Mouse (Mus musculus) layer of hippocampus, postnatal 36 days (tissue): Measurements from ENCODE around the gene Slc35b3. TPM values are rescaled to one million over a fixed set of nuclear protein-coding genes. Genes with fewer than 3 reads are reported as not detected.

ENCODE experiments used
- DNase-seq, 2 experiments: peaks; one replicate each; pipeline ENCODE4 v3.0.0; 2022
- total RNA-seq, 2 experiments: library from RNA; stranded (reverse); gene quantifications; 2 replicates each; pipeline ENCODE4 v1.2.3; 2021

Gene Slc35b3
- total RNA-seq = 10 to 100 TPM; 14.2 to 16.0 TPM

- peak; percentile 79 to 80 for DNase-seq
These were observed at the start of gene Slc35b3 for GRCm38 (mm10) chr13:38960063-38961050. TSS of gene Slc35b3 (minus strand) at chr13:38960875.

- DNase-seq = no peak
These were observed 49.6 kb upstream of the Slc35b3 start for GRCm38 (mm10) chr13:39010280-39010679.

GRCm38 (mm10) chr13:39003101-39003762, 42.6 kb upstream of the Slc35b3 start:
- no peak for DNase-seq

- no peak for DNase-seq
These were observed 41.7 kb upstream of the Slc35b3 start for GRCm38 (mm10) chr13:39002424-39002823.

DNA sequence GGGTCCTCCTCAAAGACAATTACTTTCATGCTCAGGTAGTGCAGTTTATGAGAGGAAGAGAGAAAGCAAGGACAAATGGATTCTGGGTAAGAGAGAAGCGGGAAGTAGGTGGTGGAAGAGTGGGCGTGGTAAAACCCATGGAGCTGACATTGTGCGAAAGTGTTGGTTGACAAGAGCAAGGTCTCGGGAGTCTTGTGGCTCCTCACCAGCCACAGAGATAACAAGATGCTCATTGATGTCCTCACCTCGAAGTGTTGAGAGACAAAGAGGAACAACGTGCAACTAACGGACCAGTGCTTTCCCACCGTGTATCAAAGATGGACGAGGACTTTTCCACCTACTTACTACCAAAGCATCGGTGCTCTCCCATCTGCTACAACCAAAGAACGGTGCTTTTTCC, 40.8 kb upstream of the Slc35b3 start:
- DNase-seq = no peak

DNA sequence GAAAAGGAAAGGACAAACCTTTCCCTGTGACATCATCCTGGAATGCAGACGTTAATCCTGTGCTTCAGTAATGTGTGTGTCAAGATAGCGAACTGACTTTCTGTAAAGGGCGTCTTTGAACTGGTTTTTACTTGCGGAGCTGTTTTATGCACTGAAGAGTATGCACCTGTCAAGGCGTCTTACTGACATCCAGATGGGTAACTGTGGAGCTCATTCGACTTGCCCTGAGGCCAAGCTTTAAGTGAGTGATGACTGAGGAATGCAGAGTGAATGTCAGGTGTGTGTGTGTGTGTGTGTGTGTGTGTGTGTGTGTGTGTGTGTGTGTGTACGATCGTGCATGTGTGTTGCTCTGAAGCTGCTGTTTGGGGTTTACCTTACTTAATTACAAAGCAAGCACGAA, 38.3 kb upstream of the Slc35b3 start:
- DNase-seq = no peak

DNA sequence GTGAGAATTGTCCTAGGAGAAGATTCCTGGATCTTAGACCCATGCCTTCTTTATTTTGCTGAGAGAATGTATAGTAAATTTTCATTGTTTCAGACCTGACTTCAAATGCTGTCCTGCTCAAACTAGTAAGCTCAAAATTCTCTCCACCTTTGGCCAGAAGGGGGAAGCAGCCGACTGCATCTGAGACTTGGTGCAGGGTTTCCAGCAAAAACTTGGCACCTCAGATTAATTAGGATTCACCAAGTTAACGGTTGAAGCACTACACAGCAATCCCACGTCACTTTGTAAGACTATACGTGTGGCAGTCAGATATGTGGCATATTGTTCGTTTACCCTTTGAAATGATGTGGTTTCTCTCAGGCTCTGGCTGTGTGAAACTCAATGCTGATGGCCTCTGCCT, 31.9 kb upstream of the Slc35b3 start:
- peak; percentile 28 to 33 for DNase-seq

- no peak for DNase-seq
These were observed 23.1 kb upstream of the Slc35b3 start for GRCm38 (mm10) chr13:38983751-38984150.

DNA sequence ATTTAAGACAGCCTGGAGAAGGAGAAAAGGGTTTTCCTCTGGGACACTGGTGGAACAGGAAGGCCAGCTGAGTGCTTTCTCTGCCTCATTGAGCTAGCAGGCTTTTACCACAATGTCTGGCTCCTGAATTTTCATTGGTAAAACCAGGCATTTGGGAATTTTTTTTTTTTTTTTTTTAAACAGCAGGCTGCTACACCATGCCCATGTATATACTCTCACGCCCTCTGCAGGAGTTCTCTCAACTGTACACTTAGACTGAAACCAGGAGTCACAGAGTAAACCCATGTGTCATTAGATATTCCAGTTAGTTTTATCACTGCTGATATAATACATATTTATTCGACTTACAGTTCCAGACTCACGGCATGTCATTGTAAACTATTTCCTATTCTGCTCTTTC, 20.2 kb upstream of the Slc35b3 start:
- no peak for DNase-seq

GRCm38 (mm10) chr13:38976978-38977377, 16.3 kb upstream of the Slc35b3 start:
- DNase-seq = no peak

DNA sequence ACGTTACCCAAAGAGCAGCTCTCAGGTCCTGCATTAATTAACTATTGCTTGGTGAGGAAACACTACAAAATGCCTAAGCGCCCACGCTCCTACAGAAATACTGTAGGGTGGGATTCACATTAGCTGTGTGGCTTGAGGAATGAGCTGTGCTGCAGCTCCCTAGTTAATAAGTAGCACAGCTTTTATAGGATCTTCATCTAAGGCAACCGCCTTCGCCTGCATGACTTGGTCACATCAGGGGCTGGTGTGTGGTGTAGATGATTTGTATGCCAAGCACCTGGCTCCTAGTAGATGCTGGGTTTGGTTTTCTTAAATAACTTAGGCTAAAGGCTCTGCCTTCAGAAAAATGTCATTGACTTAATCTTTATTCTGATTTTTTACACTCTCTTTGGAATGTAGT, 15.2 kb upstream of the Slc35b3 start:
- no peak for DNase-seq

DNA sequence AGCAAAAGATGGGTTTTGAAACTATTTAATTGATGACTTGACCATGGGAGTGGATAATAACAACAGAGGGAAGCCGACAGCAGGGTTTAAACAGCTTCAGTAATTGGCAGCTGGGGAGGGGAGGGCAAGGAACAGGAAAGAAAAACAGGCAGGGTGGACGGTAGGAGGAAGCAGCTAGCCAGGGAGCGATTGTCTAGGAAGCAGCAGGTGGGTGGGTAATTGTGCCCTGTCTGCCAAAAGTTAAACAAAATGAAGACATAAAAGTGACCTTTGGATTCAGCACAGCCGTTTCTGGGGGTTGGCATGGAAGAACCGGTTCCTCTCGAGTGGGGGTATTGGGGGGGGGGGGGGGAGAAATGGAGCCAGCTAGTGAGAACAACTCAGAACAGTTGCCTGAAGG, 11.9 kb upstream of the Slc35b3 start:
- no peak for DNase-seq

GRCm38 (mm10) chr13:38971047-38971446, 10.4 kb upstream of the Slc35b3 start:
- DNase-seq = no peak

GRCm38 (mm10) chr13:38967518-38967917, 6.8 kb upstream of the Slc35b3 start:
- no peak for DNase-seq

DNA sequence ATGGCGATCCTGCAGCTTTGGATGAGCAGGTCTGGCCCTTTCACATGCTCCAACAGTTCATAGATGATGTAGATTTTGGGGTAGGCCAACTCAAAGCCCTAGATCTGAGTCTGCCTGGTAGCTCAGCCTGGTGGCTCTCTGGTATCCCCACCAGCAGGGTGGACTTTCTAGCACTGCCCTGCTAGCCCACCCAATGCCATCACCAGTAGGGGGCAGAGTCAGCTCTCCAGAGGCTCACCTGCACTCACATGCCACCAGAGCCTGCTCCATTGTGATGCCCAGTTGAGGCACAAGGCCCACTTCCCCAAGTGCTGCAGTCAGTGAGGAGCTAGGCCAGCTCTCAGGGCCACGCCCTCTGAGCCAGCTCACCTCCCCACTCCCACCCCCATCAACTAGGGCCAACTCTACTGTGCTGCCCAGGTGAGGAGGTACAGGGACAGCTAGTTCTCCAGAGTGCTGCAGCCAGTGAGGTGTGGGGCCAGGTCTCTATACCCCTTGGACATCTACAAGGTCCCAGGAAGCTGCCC, 6.3 kb upstream of the Slc35b3 start:
- DNase-seq = no peak

DNA sequence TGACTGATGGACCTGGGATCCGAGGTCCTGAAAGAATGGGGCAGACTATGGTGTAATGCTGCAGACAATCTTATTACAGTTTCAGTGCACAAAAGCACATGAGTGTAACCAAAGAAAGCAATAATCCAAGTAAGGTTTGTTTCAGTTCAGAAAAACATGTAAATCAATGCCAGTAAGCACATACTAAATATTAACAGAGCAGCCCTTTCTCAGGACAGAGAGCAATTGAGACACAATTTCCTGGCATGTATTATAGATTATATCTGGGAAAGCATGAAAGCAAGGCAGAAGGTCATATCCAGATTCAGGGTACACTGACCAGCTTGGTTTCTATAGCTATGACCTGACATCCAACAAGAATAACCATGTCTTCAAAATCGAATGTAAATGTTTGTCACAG, 2.1 kb upstream of the Slc35b3 start:
- no peak for DNase-seq

- DNase-seq = no peak
These were observed 2.6 kb downstream of the Slc35b3 start for GRCm38 (mm10) chr13:38958037-38958436.

DNA sequence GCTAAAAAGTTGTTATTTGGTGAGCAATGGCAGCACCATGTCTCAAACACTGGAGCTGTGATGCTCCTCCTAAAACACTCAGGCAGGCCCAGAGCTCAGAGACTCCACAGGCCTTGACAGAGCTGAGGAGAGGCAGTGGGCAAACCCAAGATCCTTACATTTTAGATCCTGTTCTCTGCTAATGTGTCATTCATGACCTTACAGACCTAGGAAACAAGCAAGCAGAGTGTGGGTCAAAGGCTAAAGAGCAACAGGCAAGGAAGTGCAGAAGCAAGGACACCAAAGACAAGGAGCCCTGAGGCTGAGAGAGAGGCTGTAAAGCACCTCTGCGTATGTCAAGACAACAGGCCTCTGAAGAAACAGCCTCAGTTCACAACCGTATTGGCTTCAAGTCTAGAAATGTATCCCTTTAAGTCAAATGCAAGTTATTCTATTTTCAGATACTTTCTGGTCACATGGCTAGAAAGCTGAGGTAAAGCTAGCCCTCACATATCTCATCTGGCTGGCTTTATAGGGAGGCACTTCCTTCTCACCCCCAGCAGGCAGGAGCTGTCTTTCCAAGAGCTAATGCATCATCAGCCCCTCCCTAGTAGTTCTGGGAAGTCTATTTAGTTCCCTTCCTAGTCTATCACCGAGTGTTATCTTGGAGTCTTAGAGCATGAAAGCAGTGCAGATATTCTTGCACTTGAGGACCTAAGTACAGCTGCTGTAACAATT, 14.2 kb downstream of the Slc35b3 start:
- DNase-seq = no peak

DNA sequence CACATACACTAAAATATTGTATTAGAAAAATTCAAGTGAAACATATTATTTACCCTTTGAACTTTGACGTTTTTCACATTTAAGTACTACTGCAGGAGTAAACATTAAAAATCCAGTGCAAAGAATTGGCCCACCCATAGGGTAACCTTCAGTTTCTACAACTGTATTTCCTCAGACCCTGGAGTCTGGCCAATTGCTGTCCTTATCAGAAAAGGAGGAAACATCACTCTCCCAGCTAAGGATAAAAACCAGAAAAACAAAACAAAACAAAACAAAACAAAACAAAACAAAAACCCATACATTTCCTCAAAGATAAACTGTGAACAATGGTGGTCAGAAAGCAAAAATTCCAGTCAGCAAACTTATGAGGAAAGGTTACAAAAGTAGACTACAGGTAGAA, 14.9 kb downstream of the Slc35b3 start:
- DNase-seq = no peak

DNA sequence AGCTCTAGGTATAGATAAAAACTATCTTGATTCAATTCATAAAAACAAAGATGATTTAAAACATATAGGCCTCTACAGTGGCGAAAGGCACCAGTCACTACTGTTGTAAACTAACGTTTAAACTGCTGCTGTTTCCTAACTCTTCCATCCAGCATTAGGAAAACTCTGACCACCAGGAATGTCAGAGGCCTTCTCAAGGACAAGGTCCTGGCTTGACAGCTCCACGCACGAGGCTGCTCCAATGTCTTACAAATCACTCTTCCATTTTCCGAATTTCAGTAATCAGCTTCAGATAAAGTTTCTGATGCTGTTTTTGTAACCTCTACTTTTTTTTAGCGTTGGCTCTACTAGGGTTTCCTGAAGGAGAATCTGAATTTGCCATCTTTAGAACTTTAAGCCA, 15.7 kb downstream of the Slc35b3 start:
- no peak for DNase-seq

DNA sequence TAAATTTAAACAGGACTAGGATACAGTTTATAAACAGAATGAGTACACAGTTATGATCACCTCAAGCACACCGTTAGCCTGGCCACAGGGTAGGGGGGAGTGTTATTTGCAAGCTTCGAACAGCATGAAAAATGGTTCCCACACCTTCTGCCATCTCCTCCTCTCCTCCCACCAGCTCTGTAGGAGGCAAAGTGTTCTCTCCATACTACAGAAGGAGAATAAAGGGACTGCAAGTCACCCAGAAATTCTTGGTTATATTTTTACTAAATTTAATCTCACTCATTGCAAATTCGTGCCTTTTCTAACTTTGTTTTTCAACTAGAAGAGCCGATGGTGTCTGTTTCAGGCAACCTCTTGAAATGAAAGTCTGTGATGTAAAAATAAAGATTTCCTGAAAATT, 18.9 kb downstream of the Slc35b3 start:
- DNase-seq = no peak

DNA sequence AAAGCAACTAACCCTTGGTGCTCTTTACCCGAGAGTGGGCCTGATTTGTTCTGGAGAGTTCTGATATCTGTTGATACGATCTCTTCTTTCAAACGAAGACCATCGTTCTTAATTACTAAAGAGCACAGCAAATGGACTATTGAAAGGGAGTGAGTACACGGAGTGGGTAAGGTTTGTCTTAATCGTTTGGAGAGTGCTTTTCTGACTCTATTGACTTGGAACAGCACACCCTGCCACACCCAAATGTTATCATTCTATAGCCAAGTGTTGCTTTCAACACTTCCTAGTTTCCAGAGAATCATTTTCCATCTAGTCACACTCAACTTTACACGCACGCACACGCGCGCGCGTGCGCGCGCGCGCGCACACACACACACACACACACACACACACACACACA, 19.4 kb downstream of the Slc35b3 start:
- DNase-seq = no peak

DNA sequence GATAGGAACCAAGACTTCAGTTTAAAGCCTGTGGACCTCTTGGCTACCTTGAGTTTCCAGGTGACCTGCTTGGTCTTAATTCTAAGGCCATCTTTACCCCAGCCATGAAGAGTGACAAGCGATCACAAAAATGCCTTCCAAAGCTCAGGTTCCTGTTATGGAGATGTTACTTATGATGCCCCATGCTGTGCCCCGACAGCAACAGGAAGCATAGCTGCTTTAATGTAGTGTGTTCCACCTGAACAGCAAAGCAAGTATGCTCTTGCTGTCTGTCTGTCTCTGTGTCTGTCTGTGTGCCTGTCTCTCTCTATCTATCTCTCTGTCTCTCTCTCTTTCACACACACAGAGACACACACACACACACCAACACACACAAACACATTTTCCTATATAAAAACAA, 22.2 kb downstream of the Slc35b3 start:
- DNase-seq = no peak
